Mouse (Mus musculus) embryonic facial prominence, embryonic 13.5 days (tissue): ENCODE measurements around the gene Ppp3ca. TPM values are rescaled to one million over a fixed set of nuclear protein-coding genes. Genes with fewer than 3 reads are reported as not detected.

ENCODE experiments used
- ATAC-seq: fragments of 200-750 bp; cut with Nextera tagmentation; 2 replicates; pipeline ENCODE4 v1.8.0; 2017; ENCODE audit warnings: low read depth; ENCODE audit not compliant: insufficient number of reproducible peaks, insufficient read depth, low FRiP score, low TSS enrichment
- H3K27ac ChIP-seq: fragments of 300-500 bp; sonication (generic); 2 replicates; pipeline ENCODE4 v1.5.1; 2015; ENCODE audit warnings: moderate library complexity, mild to moderate bottlenecking, inconsistent platforms
- H3K27me3 ChIP-seq: fragments of 300-500 bp; sonication (generic); 2 replicates; pipeline ENCODE4 v1.6.1; 2015; ENCODE audit warnings: mild to moderate bottlenecking, inconsistent platforms
- H3K36me3 ChIP-seq: fragments of 300-500 bp; sonication (generic); 2 replicates; pipeline ENCODE4 v1.6.1; 2015; ENCODE audit warnings: mild to moderate bottlenecking, inconsistent platforms
- H3K4me1 ChIP-seq: fragments of 300-500 bp; sonication (generic); 2 replicates; pipeline ENCODE4 v1.6.1; 2015; ENCODE audit warnings: inconsistent platforms
- H3K4me2 ChIP-seq: fragments of 300-500 bp; sonication (generic); 2 replicates; pipeline ENCODE4 v1.6.1; 2015; ENCODE audit warnings: moderate library complexity, mild to moderate bottlenecking, inconsistent platforms
- H3K4me3 ChIP-seq: fragments of 300-500 bp; sonication (generic); 2 replicates; pipeline ENCODE4 v1.5.1; 2015; ENCODE audit warnings: mild to moderate bottlenecking, inconsistent platforms
- H3K9ac ChIP-seq: fragments of 300-500 bp; sonication (generic); 2 replicates; pipeline ENCODE4 v1.6.1; 2015; ENCODE audit warnings: mild to moderate bottlenecking, inconsistent platforms
- H3K9me3 ChIP-seq: fragments of 300-500 bp; sonication (generic); 2 replicates; pipeline ENCODE4 v1.6.1; 2016; ENCODE audit warnings: inconsistent platforms
- WGBS: fragments of 180-500 bp; shearing (Covaris S2); methylation state at CpG from one replicate; pipeline ENCODE4 v1.1.7; 2015; ENCODE audit warnings: mixed read lengths; 5-methylcytosine and 5-hydroxymethylcytosine counted together
- polyA plus RNA-seq: library from polyadenylated mRNA; unstranded; fragments of >200 nt; fragmentation: Nextera tagmentation; extraction: Ambion mirVana; gene quantifications from 2 replicates; pipeline ENCODE4 v1.2.1, GENCODE M21; 2015

Gene Ppp3ca
- polyA plus RNA-seq, 1 experiment from 2014 or later, result 92.4 TPM

DNA sequence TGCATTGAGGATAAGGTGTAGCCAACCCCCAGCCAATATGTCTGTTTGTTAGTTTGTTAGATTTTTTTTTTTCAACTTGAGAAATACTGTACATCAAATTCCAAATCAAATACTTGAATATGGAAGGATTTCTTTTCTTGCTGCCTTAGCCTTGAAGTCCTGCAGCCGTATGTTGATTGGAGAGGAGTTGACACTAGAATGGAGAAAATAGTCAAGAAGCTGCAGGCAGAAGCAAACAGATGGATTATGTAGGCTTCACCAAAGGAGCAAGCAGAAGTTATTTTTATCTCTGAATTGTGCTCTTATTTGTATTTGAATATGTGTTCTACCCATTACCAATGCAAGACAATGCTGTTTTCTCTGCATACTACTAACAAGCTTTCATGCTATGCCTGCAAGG is 282.9 kb downstream of the Ppp3ca start:
- WGBS, result 84% methylated on average over 1 of the region's 1 CpGs
- no peaks in the 10 kb centered on the region for H3K27me3 ChIP-seq
- H3K9ac ChIP-seq, result no peak overlapping the region

DNA sequence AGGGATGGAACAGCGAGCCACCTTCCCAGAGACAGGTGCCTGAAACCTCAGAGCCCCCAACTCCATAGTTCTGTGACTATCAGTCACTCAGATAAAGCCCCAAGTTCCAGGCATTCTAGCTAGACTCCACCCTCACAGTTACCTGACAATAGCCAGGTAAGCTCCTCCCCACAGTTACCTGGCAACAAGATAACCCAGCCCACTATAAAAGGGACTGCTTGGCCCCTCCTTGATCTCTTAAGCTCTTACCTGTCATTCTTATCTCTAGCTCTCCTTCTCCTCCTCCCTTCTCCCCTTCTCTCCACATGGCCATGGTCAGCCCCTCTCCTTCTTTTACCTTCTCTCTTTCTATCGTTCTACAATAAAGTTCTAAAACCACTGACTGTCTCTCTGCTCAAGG is 285.1 kb downstream of the Ppp3ca start:
- Histone ChIP-seq H3K27ac (no peak overlapping the region), H3K4me2 (no peak overlapping the region), H3K36me3 (no peaks in the 10 kb centered on the region), H3K27me3 (no peaks in the 10 kb centered on the region), H3K9ac (no peak overlapping the region), H3K4me1 (no peaks in the 10 kb centered on the region), H3K4me3 (no peak overlapping the region), H3K9me3 (no peaks in the 10 kb centered on the region)
- ATAC-seq, result no peak
- WGBS, result 90% methylated on average over 2 of the region's 2 CpGs

More for the DNA sequence above, 282.9 kb downstream of the Ppp3ca start:
- H3K36me3 ChIP-seq, result no peaks in the 10 kb centered on the region
- no peak overlapping the region for H3K4me2 ChIP-seq
- no peak for ATAC-seq
- H3K4me3 ChIP-seq, result no peak overlapping the region
- H3K27ac ChIP-seq, result no peak overlapping the region
- H3K9me3 ChIP-seq, result no peaks in the 10 kb centered on the region
- no peaks in the 10 kb centered on the region for H3K4me1 ChIP-seq

DNA sequence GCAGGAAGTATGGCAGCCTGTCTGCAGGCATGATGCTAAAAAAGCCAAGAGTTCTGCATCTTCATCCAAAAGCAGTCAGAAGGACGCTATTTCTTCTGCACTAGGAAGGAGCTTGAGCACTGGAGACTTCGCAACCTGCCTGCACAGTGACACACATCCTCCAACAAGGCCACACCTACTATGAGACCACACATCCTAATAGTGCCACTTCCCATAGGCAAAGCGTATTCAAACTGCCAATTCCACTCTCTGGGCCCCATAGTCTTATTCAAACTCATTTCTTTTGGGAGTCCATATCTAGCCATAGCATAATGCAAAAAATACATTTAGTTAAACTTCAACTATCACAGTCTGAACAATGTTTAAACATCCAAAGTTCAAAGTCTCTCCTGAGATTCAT is 290.4 kb downstream of the Ppp3ca start:
- ATAC-seq, result no peak
- 89% methylated on average over 3 of the region's 3 CpGs for WGBS

DNA sequence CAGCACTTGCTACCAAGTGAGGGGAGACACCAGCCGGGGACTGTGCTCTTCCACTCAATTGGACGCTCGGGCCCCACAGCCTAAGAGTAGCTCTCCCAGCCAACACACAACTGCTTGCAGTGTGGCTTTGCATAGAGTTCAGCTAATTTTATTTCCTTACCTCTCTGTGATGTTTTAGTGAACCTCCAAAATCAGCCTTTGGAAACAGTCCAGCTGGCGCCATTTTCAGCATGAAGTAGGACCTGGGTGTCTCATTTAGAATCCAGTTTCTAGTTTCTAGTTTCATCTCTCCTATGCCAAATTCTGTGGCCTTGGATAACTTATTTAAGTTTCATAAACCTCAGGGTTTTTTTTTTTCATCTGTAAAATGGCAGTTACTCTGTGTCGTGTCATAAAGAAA is 296.9 kb downstream of the Ppp3ca start:
- no peak overlapping the region for H3K27ac ChIP-seq
- no peak overlapping the region for H3K4me3 ChIP-seq
- 79% methylated on average over 5 of the region's 5 CpGs for WGBS
- peaks cover 14% of the 10 kb centered on the region for H3K4me1 ChIP-seq
- no peak overlapping the region for H3K9ac ChIP-seq
- H3K27me3 ChIP-seq, result no peaks in the 10 kb centered on the region
- H3K9me3 ChIP-seq, result no peaks in the 10 kb centered on the region
- no peak for ATAC-seq
- H3K4me2 ChIP-seq, result no peak overlapping the region
- no peaks in the 10 kb centered on the region for H3K36me3 ChIP-seq

More for the DNA sequence above, 290.4 kb downstream of the Ppp3ca start:
- H3K4me3 ChIP-seq, result no peak overlapping the region
- no peaks in the 10 kb centered on the region for H3K36me3 ChIP-seq
- no peak overlapping the region for H3K4me2 ChIP-seq
- no peak overlapping the region for H3K9ac ChIP-seq
- H3K27me3 ChIP-seq, result no peaks in the 10 kb centered on the region
- no peaks in the 10 kb centered on the region for H3K9me3 ChIP-seq
- H3K4me1 ChIP-seq, result no peaks in the 10 kb centered on the region
- no peak overlapping the region for H3K27ac ChIP-seq

DNA sequence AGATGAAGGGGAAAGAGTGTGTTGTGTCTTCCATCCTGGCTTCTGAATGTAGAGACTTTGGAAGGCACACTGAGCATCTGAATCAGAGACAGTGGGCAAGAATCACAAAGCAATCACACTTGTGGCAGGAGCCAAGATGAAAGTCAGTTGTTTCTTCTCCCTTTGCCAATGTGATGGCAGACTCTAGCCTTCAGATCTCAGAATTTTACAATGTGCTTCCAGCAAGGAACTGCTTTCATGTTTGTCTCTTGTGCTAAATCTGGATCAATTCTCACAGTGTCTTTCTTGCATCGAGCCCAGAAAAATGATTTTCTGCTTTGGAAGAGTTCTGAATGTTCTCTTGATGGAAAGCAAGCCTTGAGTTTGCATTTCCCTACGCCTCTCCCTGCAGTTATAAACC is 297.6 kb downstream of the Ppp3ca start:
- 81% methylated on average over 2 of the region's 2 CpGs for WGBS
- no peak for ATAC-seq
- H3K27me3 ChIP-seq, result no peaks in the 10 kb centered on the region
- no peaks in the 10 kb centered on the region for H3K9me3 ChIP-seq
- no peak overlapping the region for H3K9ac ChIP-seq
- H3K4me3 ChIP-seq, result no peak overlapping the region
- H3K27ac ChIP-seq, result no peak overlapping the region
- H3K4me1 ChIP-seq, result peaks cover 14% of the 10 kb centered on the region
- no peaks in the 10 kb centered on the region for H3K36me3 ChIP-seq
- H3K4me2 ChIP-seq, result no peak overlapping the region

DNA sequence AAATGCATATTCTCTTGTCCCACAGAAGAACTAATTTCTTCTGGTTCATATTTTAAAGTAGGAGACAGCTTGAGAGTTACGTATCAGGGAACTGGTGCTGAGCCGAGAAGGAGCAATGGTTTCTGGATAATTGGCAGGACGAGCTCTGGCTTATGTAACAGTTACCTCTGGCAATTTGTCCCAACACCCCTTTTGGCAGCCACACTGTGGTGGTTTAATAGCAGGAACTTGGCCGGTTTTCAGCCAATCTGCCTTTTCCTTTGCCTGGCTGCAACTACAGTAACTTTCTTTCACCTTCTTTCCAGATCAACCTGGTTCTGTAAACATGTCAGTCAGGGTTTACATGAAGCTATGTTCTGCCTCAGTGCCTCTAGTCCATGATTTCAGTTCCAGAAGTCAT is 299.9 kb downstream of the Ppp3ca start:
- ATAC-seq, result no peak
- Histone ChIP-seq H3K9ac (no peak overlapping the region), H3K27me3 (no peaks in the 10 kb centered on the region), H3K9me3 (no peaks in the 10 kb centered on the region), H3K4me3 (no peak overlapping the region), H3K4me2 (no peak overlapping the region), H3K27ac (no peak overlapping the region), H3K36me3 (no peaks in the 10 kb centered on the region), H3K4me1 (peaks cover 14% of the 10 kb centered on the region)
- 66% methylated on average over 4 of the region's 4 CpGs for WGBS

DNA sequence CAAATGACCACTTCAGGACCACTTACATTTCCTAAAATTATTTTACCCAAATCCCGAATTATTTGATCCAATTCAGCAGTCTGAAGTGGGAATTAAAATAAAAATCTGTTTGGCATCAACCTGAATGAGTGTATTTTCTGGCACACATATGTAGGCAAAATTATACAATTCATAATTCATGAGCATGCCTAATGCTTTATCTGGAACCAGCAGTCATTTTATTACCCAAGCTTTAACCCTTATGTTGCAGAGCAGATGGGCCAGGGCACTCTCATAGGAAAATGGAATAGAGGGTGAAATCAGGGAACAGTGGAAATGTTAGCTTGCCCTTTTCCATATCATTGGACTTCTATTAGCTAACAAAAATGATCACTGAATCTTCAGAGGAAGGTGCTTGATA is 307.9 kb downstream of the Ppp3ca start:
- no peaks in the 10 kb centered on the region for H3K36me3 ChIP-seq
- no peak overlapping the region for H3K4me3 ChIP-seq
- peaks cover 18% of the 10 kb centered on the region for H3K4me1 ChIP-seq
- no peaks in the 10 kb centered on the region for H3K9me3 ChIP-seq
- H3K4me2 ChIP-seq, result no peak overlapping the region
- H3K27me3 ChIP-seq, result no peaks in the 10 kb centered on the region
- no peak for ATAC-seq
- no peak overlapping the region for H3K27ac ChIP-seq
- no peak overlapping the region for H3K9ac ChIP-seq
- WGBS, result 46% methylated on average over 1 of the region's 1 CpGs

DNA sequence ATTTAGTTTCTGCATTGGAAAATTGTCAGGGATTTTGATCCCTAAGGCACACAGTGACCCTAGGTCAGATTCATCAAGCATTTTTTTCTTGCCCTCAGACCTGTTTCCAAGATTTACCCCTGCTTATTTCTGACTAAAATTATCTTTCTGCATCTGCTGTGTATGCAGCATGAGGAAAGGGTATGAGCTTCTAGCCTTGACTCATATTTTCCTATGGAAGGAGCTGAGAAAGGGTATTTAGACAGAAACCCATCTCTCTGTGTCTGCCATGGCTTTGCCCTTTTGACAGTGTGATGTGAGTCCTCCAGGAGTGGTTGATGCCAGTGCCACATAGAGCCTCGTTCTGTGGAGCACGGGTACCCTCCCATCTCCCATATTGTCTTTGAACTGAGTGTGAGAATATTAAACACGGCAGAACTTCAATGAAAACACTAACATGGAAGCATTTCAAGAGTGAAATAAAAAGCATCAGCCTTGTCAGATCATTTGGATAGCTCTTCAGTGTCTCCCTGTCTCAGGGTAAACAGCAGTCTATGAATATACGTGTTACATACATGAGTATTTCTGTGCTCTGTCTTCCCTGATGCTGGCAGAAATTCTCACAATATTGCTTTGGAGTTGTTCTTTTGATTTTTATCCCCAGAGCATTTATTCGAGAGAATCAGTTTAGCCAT is 311.1 kb downstream of the Ppp3ca start:
- Histone ChIP-seq H3K27me3 (no peaks in the 10 kb centered on the region), H3K9ac (no peak overlapping the region), H3K4me2 (no peak overlapping the region), H3K9me3 (no peaks in the 10 kb centered on the region), H3K27ac (peak overlapping the region; percentile 60), H3K4me3 (no peak overlapping the region), H3K36me3 (no peaks in the 10 kb centered on the region), H3K4me1 (peaks cover 18% of the 10 kb centered on the region)
- no peak for ATAC-seq
- 45% methylated on average over 5 of the region's 5 CpGs for WGBS

DNA sequence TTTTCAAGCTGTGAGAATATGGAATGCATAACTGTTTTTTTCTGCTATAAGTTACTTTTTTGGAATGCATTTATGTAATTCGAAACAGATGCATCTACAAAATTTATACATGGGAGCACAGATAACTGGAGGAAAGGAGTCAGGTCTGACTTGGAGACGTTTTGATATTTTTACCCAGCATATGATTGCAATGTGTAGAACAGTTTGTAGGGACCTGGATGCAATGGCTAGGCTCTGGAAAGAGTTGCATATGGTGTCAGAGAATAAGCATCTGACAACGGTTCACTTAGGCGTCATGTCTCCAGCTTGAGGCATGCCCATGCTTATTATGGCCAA is 311.6 kb downstream of the Ppp3ca start:
- Histone ChIP-seq H3K4me1 (peaks cover 18% of the 10 kb centered on the region), H3K36me3 (no peaks in the 10 kb centered on the region), H3K9me3 (no peaks in the 10 kb centered on the region), H3K4me2 (no peak overlapping the region), H3K27ac (peak overlapping the region; percentile 9; the same call in 1 of the 2 replicates), H3K27me3 (no peaks in the 10 kb centered on the region), H3K9ac (no peak overlapping the region), H3K4me3 (no peak overlapping the region)
- ATAC-seq, result no peak
- WGBS, result 47% methylated on average over 4 of the region's 4 CpGs

DNA sequence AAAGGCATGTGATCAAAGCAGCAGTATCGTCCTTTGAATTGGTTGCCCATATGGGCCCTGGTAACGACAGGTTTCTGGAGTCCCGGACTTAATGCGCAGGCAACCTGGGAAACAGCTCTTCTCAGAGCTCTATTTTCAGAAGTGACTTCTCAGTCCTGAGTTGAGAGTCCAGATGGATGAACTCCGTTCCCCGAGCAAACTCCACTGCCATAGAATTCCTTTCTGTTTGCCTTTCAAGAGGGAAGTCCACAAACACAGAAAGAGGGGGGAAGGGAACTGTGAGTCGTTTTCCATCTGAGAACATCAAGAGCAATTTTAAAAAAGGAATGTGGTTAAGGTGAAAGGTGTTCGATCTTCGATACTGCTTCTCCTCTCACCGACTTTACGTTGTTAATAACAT is 312.1 kb downstream of the Ppp3ca start:
- 77% methylated on average over 11 of the region's 11 CpGs for WGBS
- no peak overlapping the region for H3K4me2 ChIP-seq
- no peaks in the 10 kb centered on the region for H3K9me3 ChIP-seq
- H3K4me3 ChIP-seq, result no peak overlapping the region
- ATAC-seq, result no peak
- peak overlapping the region; percentile 9; the same call in 1 of the 2 replicates for H3K27ac ChIP-seq
- H3K36me3 ChIP-seq, result no peaks in the 10 kb centered on the region
- peaks cover 18% of the 10 kb centered on the region for H3K4me1 ChIP-seq
- H3K9ac ChIP-seq, result no peak overlapping the region
- no peaks in the 10 kb centered on the region for H3K27me3 ChIP-seq

DNA sequence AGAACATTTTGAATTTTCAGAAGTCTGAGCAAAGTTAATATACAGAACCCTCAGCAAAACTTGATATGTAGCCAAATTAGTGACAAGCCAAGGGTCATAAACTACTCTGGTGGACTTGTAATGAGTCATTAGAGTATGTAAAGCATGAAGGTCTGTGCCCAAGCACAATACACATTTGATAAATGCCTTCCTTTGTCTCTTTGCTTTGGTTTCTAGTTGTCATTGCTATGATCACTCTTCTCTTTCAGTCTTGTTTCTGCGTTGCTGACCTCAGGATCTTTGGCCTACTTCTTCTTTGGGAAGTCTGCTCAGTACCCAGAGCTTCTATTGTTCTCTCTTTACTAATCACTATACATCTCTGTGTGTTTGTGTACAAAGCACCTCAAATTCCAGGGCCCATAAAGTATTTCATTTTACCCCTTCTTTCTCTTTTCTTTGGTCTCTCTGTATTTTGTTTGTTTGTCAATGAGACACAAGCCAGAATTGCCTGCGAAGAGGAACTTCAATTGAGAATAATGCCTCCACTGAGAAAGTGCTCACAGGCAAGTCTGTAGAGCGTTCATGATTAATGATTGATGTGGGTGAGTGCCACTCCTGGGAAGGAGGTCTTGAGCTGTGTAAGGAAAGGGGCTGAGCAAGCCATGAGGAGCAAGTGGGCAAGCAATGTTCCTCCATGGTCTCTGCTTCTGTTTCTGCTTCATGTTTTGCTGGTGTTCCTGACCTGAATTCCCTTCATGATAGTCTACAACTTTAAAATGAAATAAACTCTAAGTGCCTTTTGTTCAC is 316.4 kb downstream of the Ppp3ca start:
- WGBS, result 74% methylated on average over 3 of the region's 3 CpGs
- H3K4me3 ChIP-seq, result no peak overlapping the region
- peaks cover 10% of the 10 kb centered on the region for H3K4me1 ChIP-seq
- no peaks in the 10 kb centered on the region for H3K36me3 ChIP-seq
- no peak overlapping the region for H3K4me2 ChIP-seq
- H3K9me3 ChIP-seq, result no peaks in the 10 kb centered on the region
- H3K9ac ChIP-seq, result no peak overlapping the region
- ATAC-seq, result no peak
- H3K27ac ChIP-seq, result no peak overlapping the region
- H3K27me3 ChIP-seq, result no peaks in the 10 kb centered on the region
